Mouse (Mus musculus): ENCODE measurements around the gene Wrap73. TPM values are rescaled to one million over a fixed set of nuclear protein-coding genes. Genes with fewer than 3 reads are reported as not detected.

Wrap73 gene
- 1 to 10 TPM; 7.0 to 8.7 TPM for total RNA-seq (2021)
- long read RNA-seq, experiment 1, transcript Wrap73-201 (12 exons, 1,598 nt), result major isoform, 5 of 10 reads
- long read RNA-seq, experiment 1, partial matches to known transcripts, result 3 of 10 reads
- long read RNA-seq, experiment 1, other reads (novel, unspliced or antisense), result 2 of 10 reads
- long read RNA-seq, experiment 2, transcript Wrap73-201 (12 exons, 1,598 nt), result major isoform, 11 of 16 reads
- long read RNA-seq, experiment 2, partial matches to known transcripts, result 5 of 16 reads
- long read RNA-seq, experiment 2, other reads (novel, unspliced or antisense), result 0 of 16 reads

GRCm38 (mm10) chr4:154142211-154143040, at the start of gene Wrap73:
Wrap73 (plus strand) TSS chr4:154142372.
- intact Hi-C loops (cut with DNase I), result no loop called here
- peak; percentile 82 to 85 for DNase-seq

- intact Hi-C loops (cut with DNase I), result no loop called here
- DNase-seq, result no peak
Observed at GRCm38 (mm10) chr4:154093210-154093609, 49.0 kb upstream of the Wrap73 start.

- intact Hi-C loops (cut with DNase I), result no loop called here
- DNase-seq, result no peak
Observed at GRCm38 (mm10) chr4:154096111-154096510, 46.1 kb upstream of the Wrap73 start.

- no peak for DNase-seq
- intact Hi-C loops (cut with DNase I), result no loop called here
Observed at GRCm38 (mm10) chr4:154099361-154099760, 42.8 kb upstream of the Wrap73 start.

- no peak for DNase-seq
- intact Hi-C loops (cut with DNase I), result no loop called here
Observed at GRCm38 (mm10) chr4:154103386-154103785, 38.8 kb upstream of the Wrap73 start.

- DNase-seq, result no peak
- intact Hi-C loops (cut with DNase I), result no loop called here
Observed at GRCm38 (mm10) chr4:154103912-154104311, 38.3 kb upstream of the Wrap73 start.

GRCm38 (mm10) chr4:154105381-154106001, 36.7 kb upstream of the Wrap73 start:
- intact Hi-C loops (cut with DNase I), result no loop called here

GRCm38 (mm10) chr4:154106497-154107061, 35.6 kb upstream of the Wrap73 start:
- DNase-seq, result no peak
- intact Hi-C loops (cut with DNase I), result no loop called here

More at GRCm38 (mm10) chr4:154105381-154106001, 36.7 kb upstream of the Wrap73 start:
- peak; percentile 29 to 37 for DNase-seq

GRCm38 (mm10) chr4:154109216-154109849, 32.8 kb upstream of the Wrap73 start:
- DNase-seq, result no peak
- intact Hi-C loops (cut with DNase I), result no loop called here

- intact Hi-C loops (cut with DNase I), result no loop called here
- no peak for DNase-seq
Observed at GRCm38 (mm10) chr4:154109850-154110243, 32.3 kb upstream of the Wrap73 start.

- DNase-seq, result no peak
- intact Hi-C loops (cut with DNase I), result no loop called here
Observed at GRCm38 (mm10) chr4:154116421-154116820, 25.8 kb upstream of the Wrap73 start.

- no peak for DNase-seq
- intact Hi-C loops (cut with DNase I), result no loop called here
Observed at GRCm38 (mm10) chr4:154118782-154119181, 23.4 kb upstream of the Wrap73 start.

GRCm38 (mm10) chr4:154119208-154119607, 23.0 kb upstream of the Wrap73 start:
- DNase-seq, result no peak
- intact Hi-C loops (cut with DNase I), result no loop called here

- intact Hi-C loops (cut with DNase I), result no loop called here
- no peak for DNase-seq
Observed at GRCm38 (mm10) chr4:154121800-154122199, 20.4 kb upstream of the Wrap73 start.

- no peak for DNase-seq
- intact Hi-C loops (cut with DNase I), result no loop called here
Observed at GRCm38 (mm10) chr4:154122374-154122773, 19.8 kb upstream of the Wrap73 start.

GRCm38 (mm10) chr4:154123553-154123952, 18.6 kb upstream of the Wrap73 start:
- intact Hi-C loops (cut with DNase I), result no loop called here

GRCm38 (mm10) chr4:154125202-154125601, 17.0 kb upstream of the Wrap73 start:
- intact Hi-C loops (cut with DNase I), result no loop called here
- no peak for DNase-seq

More at GRCm38 (mm10) chr4:154123553-154123952, 18.6 kb upstream of the Wrap73 start:
- no peak for DNase-seq

GRCm38 (mm10) chr4:154127273-154127672, 14.9 kb upstream of the Wrap73 start:
- intact Hi-C loops (cut with DNase I), result no loop called here
- DNase-seq, result no peak

GRCm38 (mm10) chr4:154129950-154130349, 12.2 kb upstream of the Wrap73 start:
- no peak for DNase-seq
- intact Hi-C loops (cut with DNase I), result no loop called here

- intact Hi-C loops (cut with DNase I), result no loop called here
- DNase-seq, result no peak
Observed at GRCm38 (mm10) chr4:154131894-154132293, 10.3 kb upstream of the Wrap73 start.

Measured in gastrocnemius, postnatal 36 days (tissue).